Mouse (Mus musculus): ENCODE measurements around the gene Mob3c.

- TF ChIP-seq MAFK (IDR thresholded peaks at IDR 0.05; ENCODE audit: insufficient read depth, low read depth, low read length) (no peak), ZNF384 (IDR thresholded peaks at IDR 0.05; ENCODE audit: low read depth, low read length) (no peak)
These were observed 37.0 kb upstream of the Mob3c start for GRCm38 (mm10) chr4:115790864-115791263.
